Mouse (Mus musculus) heart, postnatal 0 days (tissue): ENCODE measurements around the gene Maneal. TPM values are rescaled to one million over a fixed set of nuclear protein-coding genes. Genes with fewer than 3 reads are reported as not detected.

ENCODE experiments used
- ATAC-seq: fragments of 200-750 bp; cut with Nextera tagmentation; 2 replicates; pipeline ENCODE4 v1.8.0; 2017; ENCODE audit warnings: low read depth, moderate number of reproducible peaks, moderate library complexity; ENCODE audit not compliant: insufficient read depth
- DNase-seq: peaks from one replicate; pipeline ENCODE4 v3.0.0-alpha.2; 2016; ENCODE audit warnings: low spot score
- H3K27ac ChIP-seq: fragments of 300-500 bp; sonication (generic); 2 replicates; pipeline ENCODE4 v1.5.1; 2014; ENCODE audit warnings: low read depth, mild to moderate bottlenecking
- H3K27me3 ChIP-seq: fragments of 300-500 bp; sonication (generic); 2 replicates; pipeline ENCODE4 v1.6.1; 2014; ENCODE audit warnings: low read length, mixed read lengths; ENCODE audit not compliant: control insufficient read depth, insufficient read depth
- H3K36me3 ChIP-seq: fragments of 300-500 bp; sonication (generic); replicated peaks from 2 replicates; pipeline ENCODE4 v1.6.1; 2014; ENCODE audit warnings: low read length, mixed read lengths; ENCODE audit not compliant: control insufficient read depth, insufficient read depth
- H3K4me1 ChIP-seq: fragments of 300-500 bp; sonication (generic); 2 replicates; pipeline ENCODE4 v1.6.1; 2014; ENCODE audit warnings: antibody characterized with exemption; ENCODE audit not compliant: control insufficient read depth, insufficient read depth
- H3K4me2 ChIP-seq: fragments of 300-500 bp; sonication (generic); 2 replicates; pipeline ENCODE4 v1.6.1; 2014; ENCODE audit warnings: low read depth, mild to moderate bottlenecking, low read length, moderate library complexity
- H3K4me3 ChIP-seq: fragments of 300-500 bp; sonication (generic); 2 replicates; pipeline ENCODE4 v1.5.1; 2014; ENCODE audit warnings: low read depth, low read length
- H3K9ac ChIP-seq: fragments of 300-500 bp; sonication (generic); replicated peaks from 2 replicates; pipeline ENCODE4 v1.6.1; 2014; ENCODE audit warnings: low read depth, low read length, mixed read lengths
- H3K9me3 ChIP-seq: fragments of 300-500 bp; sonication (generic); replicated peaks from 2 replicates; pipeline ENCODE4 v1.6.1; 2016; ENCODE audit warnings: low read length; ENCODE audit not compliant: control insufficient read depth
- CTCF ChIP-seq: IDR thresholded peaks from 2 replicates; pipeline ENCODE4 v1.5.1; 2016; ENCODE audit warnings: antibody characterized with exemption, control low read depth, low read depth
- EP300 ChIP-seq: IDR thresholded peaks from 2 replicates; pipeline ENCODE4 v1.6.1; 2016; ENCODE audit warnings: antibody characterized with exemption, low read depth
- WGBS: fragments of 180-500 bp; shearing (Covaris S2); extraction: QIAGEN DNeasy Blood & Tissue Kit; methylation state at CpG from one replicate; pipeline ENCODE4 v1.1.7; 2014; 5-methylcytosine and 5-hydroxymethylcytosine counted together
- polyA plus RNA-seq: library from polyadenylated mRNA; unstranded; fragments of >200 nt; fragmentation: Nextera tagmentation; extraction: Ambion mirVana; gene quantifications from 2 replicates; pipeline ENCODE4 v1.2.1, GENCODE M21; 2015
- total RNA-seq: library from RNA; depleted of rRNA; stranded (reverse); fragments of >200 nt; gene quantifications from 2 replicates; pipeline ENCODE4 v1.2.3, GENCODE M21; 2014; ENCODE audit warnings: low replicate concordance; rRNA removed

Maneal gene
- total and polyA plus RNA-seq, 2 experiments from 2014 or later: 0.11 TPM; not detected in 1

GRCm38 (mm10) chr4:124809136-124809883 is 52.7 kb downstream of the Maneal start:
- no peak for DNase-seq
- no peak overlapping the region for H3K9ac ChIP-seq

GRCm38 (mm10) chr4:124808511-124808910 is 53.5 kb downstream of the Maneal start:
- peaks cover 2% of the 10 kb centered on the region; the same call in 1 of the 2 replicates for H3K4me1 ChIP-seq
- peak; percentile 51; the same call in 1 of the 2 replicates for ATAC-seq
- H3K4me2 ChIP-seq: no peak overlapping the region
- no peak overlapping the region for H3K4me3 ChIP-seq
- TF ChIP-seq EP300 (no peak), CTCF (no peak)
- H3K36me3 ChIP-seq: peaks cover 38% of the 10 kb centered on the region
- H3K9ac ChIP-seq: no peak overlapping the region
- no peaks in the 10 kb centered on the region for H3K9me3 ChIP-seq
- WGBS: 59% methylated on average over 5 of the region's 5 CpGs
- H3K27ac ChIP-seq: 0 out of 2 replicates have a peak overlapping the region, but pooled peaks have one; percentile 28
- peak; percentile 26 for DNase-seq
- H3K27me3 ChIP-seq: no peaks in the 10 kb centered on the region

More at GRCm38 (mm10) chr4:124809136-124809883, 52.7 kb downstream of the Maneal start:
- ATAC-seq: no peak
- Histone ChIP-seq H3K27me3 (no peaks in the 10 kb centered on the region), H3K4me1 (no peaks in the 10 kb centered on the region), H3K27ac (0 out of 2 replicates have a peak overlapping the region, but pooled peaks have one; percentile 16), H3K9me3 (no peaks in the 10 kb centered on the region), H3K4me3 (no peak overlapping the region), H3K4me2 (no peak overlapping the region), H3K36me3 (peaks cover 37% of the 10 kb centered on the region)
- WGBS: 77% methylated on average over 9 of the region's 9 CpGs
- no peak for TF ChIP-seq CTCF
- no peak for TF ChIP-seq EP300

Other genes starting within 250 kb of the Maneal start
- gene Pou3f1, start 205.4 kb downstream of the Maneal start, total RNA-seq: 0.04 and 1.5 TPM in 2 replicates
- gene Pou3f1, start 205.4 kb downstream of the Maneal start, polyA plus RNA-seq: 0.03 and 0.08 TPM in 2 replicates
- gene Utp11, start 168.6 kb downstream of the Maneal start, total RNA-seq: 2.6 and 5.5 TPM in 2 replicates
- gene Utp11, start 168.6 kb downstream of the Maneal start, polyA plus RNA-seq: 33.4 and 39.7 TPM in 2 replicates
- gene Fhl3, start 161.5 kb downstream of the Maneal start, total RNA-seq: 7.1 and 14.5 TPM in 2 replicates
- 6.2 and 6.5 TPM in 2 replicates for gene Fhl3, start 161.5 kb downstream of the Maneal start, polyA plus RNA-seq
- 15.4 and 23.6 TPM in 2 replicates for gene Sf3a3, start 147.4 kb downstream of the Maneal start, total RNA-seq
- 47.5 and 50.6 TPM in 2 replicates for gene Sf3a3, start 147.4 kb downstream of the Maneal start, polyA plus RNA-seq
- gene Inpp5b, start 120.3 kb downstream of the Maneal start, total RNA-seq: 4.7 and 8.2 TPM in 2 replicates
- gene Inpp5b, start 120.3 kb downstream of the Maneal start, polyA plus RNA-seq: 8.0 and 10.4 TPM in 2 replicates
- gene Mtf1, start 60.1 kb downstream of the Maneal start, total RNA-seq: 4.8 and 7.1 TPM in 2 replicates
- gene Mtf1, start 60.1 kb downstream of the Maneal start, polyA plus RNA-seq: 9.0 and 9.5 TPM in 2 replicates
- 31.8 and 41.3 TPM in 2 replicates for gene Yrdc, start 11.5 kb downstream of the Maneal start, total RNA-seq
- 15.8 and 16.9 TPM in 2 replicates for gene Yrdc, start 11.5 kb downstream of the Maneal start, polyA plus RNA-seq
- gene 1110065P20Rik, start 11.0 kb downstream of the Maneal start, total RNA-seq: 70.2 and 127 TPM in 2 replicates
- 51.5 and 54.3 TPM in 2 replicates for gene 1110065P20Rik, start 11.0 kb downstream of the Maneal start, polyA plus RNA-seq
- gene Epha10, start 18.7 kb upstream of the Maneal start, total RNA-seq: not detected in 2 replicates
- gene Epha10, start 18.7 kb upstream of the Maneal start, polyA plus RNA-seq: not detected in 2 replicates
- 9.7 and 18.7 TPM in 2 replicates for gene 9930104L06Rik, start 74.9 kb upstream of the Maneal start, total RNA-seq
- 6.0 and 7.1 TPM in 2 replicates for gene 9930104L06Rik, start 74.9 kb upstream of the Maneal start, polyA plus RNA-seq
- 26.4 and 28.5 TPM in 2 replicates for gene Cdca8, start 77.1 kb upstream of the Maneal start, total RNA-seq
- gene Cdca8, start 77.1 kb upstream of the Maneal start, polyA plus RNA-seq: 31.0 and 31.7 TPM in 2 replicates
- 3.8 and 4.0 TPM in 2 replicates for gene Rspo1, start 124.3 kb upstream of the Maneal start, total RNA-seq
- 1.7 and 1.9 TPM in 2 replicates for gene Rspo1, start 124.3 kb upstream of the Maneal start, polyA plus RNA-seq
- gene Gnl2, start 154.4 kb upstream of the Maneal start, total RNA-seq: 15.5 and 21.1 TPM in 2 replicates
- 44.2 and 47.4 TPM in 2 replicates for gene Gnl2, start 154.4 kb upstream of the Maneal start, polyA plus RNA-seq
- not detected in 2 replicates for gene Dnali1, start 203.5 kb upstream of the Maneal start, total RNA-seq
- gene Dnali1, start 203.5 kb upstream of the Maneal start, polyA plus RNA-seq: 0.27 TPM in 1 of 2 replicates, not detected in the other
- 15.9 and 29.2 TPM in 2 replicates for gene Snip1, start 204.5 kb upstream of the Maneal start, total RNA-seq
- 9.9 and 10.5 TPM in 2 replicates for gene Snip1, start 204.5 kb upstream of the Maneal start, polyA plus RNA-seq
- gene Meaf6, start 223.0 kb upstream of the Maneal start, total RNA-seq: 11.0 and 28.9 TPM in 2 replicates
- gene Meaf6, start 223.0 kb upstream of the Maneal start, polyA plus RNA-seq: 28.9 and 33.2 TPM in 2 replicates